Comparison of ENCODE assay signal across 15 mouse cellular contexts in the genomic region with DNA sequence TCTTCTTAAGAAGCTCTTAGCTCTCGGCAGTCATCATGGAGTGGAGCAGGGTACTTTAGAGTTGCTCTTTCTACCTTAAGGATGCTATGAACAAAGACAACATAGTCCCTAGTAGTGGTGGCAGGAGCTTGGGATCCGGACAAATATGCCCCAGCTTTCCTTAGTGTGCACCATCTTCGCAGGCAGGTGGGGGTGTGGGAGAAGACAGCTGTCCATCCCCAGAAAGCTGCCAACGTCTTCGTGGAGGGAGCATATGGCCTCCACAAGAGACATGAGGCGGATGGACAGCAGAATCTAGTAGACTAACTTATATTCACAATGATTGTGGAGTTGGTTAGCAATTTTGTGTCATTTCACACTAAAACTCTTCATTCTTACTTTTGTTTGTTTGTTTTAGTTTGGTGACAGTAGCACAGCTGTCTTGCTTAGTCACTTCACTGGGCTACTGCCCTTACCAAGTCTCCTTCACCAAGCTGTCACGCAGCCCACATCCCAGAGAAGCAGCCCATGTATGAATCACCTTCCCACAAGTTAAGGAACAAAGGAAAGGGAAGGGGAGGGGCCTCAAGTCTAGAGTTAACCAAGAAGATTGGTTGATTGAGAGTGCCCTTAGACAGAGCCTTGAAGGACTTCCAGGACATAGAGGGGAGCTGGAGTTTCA.
"Had no signal": no experiment of that assay in that cellular context is flagged by ENCODE, and none has a peak within 500 bp of the region (broad histone marks: within the 10 kb centered on the region; RNA-seq: fewer than 3 reads in every experiment).

No protein-coding gene starts in this region.

- H3K4me2 ChIP-seq: limb, embryonic 12.5 days; limb, embryonic 15.5 days; liver, embryonic 11.5 days; lung, embryonic 14.5 days; midbrain, embryonic 12.5 days; midbrain, embryonic 15.5 days; neural tube, embryonic 13.5 days had no signal

- H3K27me3 ChIP-seq: limb, embryonic 12.5 days; limb, embryonic 15.5 days; midbrain, embryonic 12.5 days; midbrain, embryonic 15.5 days; neural tube, embryonic 13.5 days had no signal

- H3K36me3 ChIP-seq: limb, embryonic 12.5 days; limb, embryonic 15.5 days; midbrain, embryonic 12.5 days; midbrain, embryonic 15.5 days; neural tube, embryonic 13.5 days had no signal

- H3K4me3 ChIP-seq: limb, embryonic 12.5 days; limb, embryonic 15.5 days; midbrain, embryonic 12.5 days; midbrain, embryonic 15.5 days; neural tube, embryonic 13.5 days had no signal

- DNase-seq: kidney, adult 2 months; kidney, postnatal 25 days; liver, postnatal 0 days; lung, embryonic 14.5 days; retina, postnatal 1 day; right cerebral cortex, postnatal 4 days; thymus, adult 2 months; thymus, postnatal 14 days; thymus, postnatal 4 days had no signal
